Mouse (Mus musculus) left cerebral cortex, postnatal 14 days (tissue): ENCODE results near the gene Fbxo28. TPM values are rescaled to one million over a fixed set of nuclear protein-coding genes. Genes with fewer than 3 reads are reported as not detected.
"Not testable (repeated sequence)": the region's sequence is repeated elsewhere in the genome, so short reads cannot be mapped to it uniquely, and the experiment has no call there.

Experiments
- DNase-seq, 2 experiments: peaks; one replicate each; pipeline ENCODE4 v3.0.0; 2021 to 2022; ENCODE audit warnings: low spot score in 2 of 2, mixed read lengths in 1 of 2
- intact Hi-C: fragments of 180-260 bp; cut with DNase I; formaldehyde crosslinking; loops from one replicate; pipeline ENCODE4 v1.15.1; 2025
- total RNA-seq, 2 experiments: library from RNA; stranded (reverse); gene quantifications; 2 replicates each; pipeline ENCODE4 v1.2.3; 2021

Fbxo28 gene
- total RNA-seq, 2 experiments from 2014 or later: 46.9 to 47.5 TPM

- intact Hi-C loops: no loop called here
- DNase-seq: no peak
Observed at GRCm38 (mm10) chr1:182297821-182298220, 43.6 kb downstream of the Fbxo28 start.

- DNase-seq: no peak
- intact Hi-C loops: no loop called here
Observed at GRCm38 (mm10) chr1:182297246-182297645, 44.2 kb downstream of the Fbxo28 start.

GRCm38 (mm10) chr1:182296816-182297215, 44.6 kb downstream of the Fbxo28 start:
- intact Hi-C loops: no loop called here

GRCm38 (mm10) chr1:182296141-182296540, 45.3 kb downstream of the Fbxo28 start:
- intact Hi-C loops: no loop called here
- no peak for DNase-seq

More at GRCm38 (mm10) chr1:182296816-182297215, 44.6 kb downstream of the Fbxo28 start:
- DNase-seq: no peak

- intact Hi-C loops: no loop called here
- DNase-seq: no peak
Observed at GRCm38 (mm10) chr1:182292291-182292690, 49.1 kb downstream of the Fbxo28 start.

GRCm38 (mm10) chr1:182290741-182291140, 50.7 kb downstream of the Fbxo28 start:
- DNase-seq, intact Hi-C loops: not testable (repeated sequence)

GRCm38 (mm10) chr1:182289781-182290180, 51.6 kb downstream of the Fbxo28 start:
- DNase-seq: no peak
- intact Hi-C loops: no loop called here

GRCm38 (mm10) chr1:182288601-182289000, 52.8 kb downstream of the Fbxo28 start:
- intact Hi-C loops: no loop called here
- DNase-seq: no peak

GRCm38 (mm10) chr1:182287781-182288180, 53.6 kb downstream of the Fbxo28 start:
- intact Hi-C loops: no loop called here
- DNase-seq: no peak

GRCm38 (mm10) chr1:182284795-182285194, 56.6 kb downstream of the Fbxo28 start:
- no peak for DNase-seq
- intact Hi-C loops: no loop called here

GRCm38 (mm10) chr1:182283231-182283630, 58.2 kb downstream of the Fbxo28 start:
- DNase-seq: no peak
- intact Hi-C loops: no loop called here

GRCm38 (mm10) chr1:182282091-182283075, 59.0 kb downstream of the Fbxo28 start, which contains the start of gene Degs1:
TSS of gene Degs1 (minus strand) at chr1:182282804.
- intact Hi-C loops: no loop called here
- DNase-seq: peak; percentile 91

GRCm38 (mm10) chr1:182281251-182281711, 60.1 kb downstream of the Fbxo28 start:
- intact Hi-C loops: no loop called here

GRCm38 (mm10) chr1:182280577-182280976, 60.9 kb downstream of the Fbxo28 start:
- DNase-seq: no peak
- intact Hi-C loops: no loop called here

More at GRCm38 (mm10) chr1:182281251-182281711, 60.1 kb downstream of the Fbxo28 start:
- no peak for DNase-seq

GRCm38 (mm10) chr1:182280046-182280445, 61.4 kb downstream of the Fbxo28 start:
- intact Hi-C loops: no loop called here

GRCm38 (mm10) chr1:182279436-182279835, 62.0 kb downstream of the Fbxo28 start:
- intact Hi-C loops: no loop called here

More at GRCm38 (mm10) chr1:182280046-182280445, 61.4 kb downstream of the Fbxo28 start:
- DNase-seq: no peak

GRCm38 (mm10) chr1:182275109-182275508, 66.3 kb downstream of the Fbxo28 start:
- DNase-seq: no peak
- intact Hi-C loops: no loop called here

More at GRCm38 (mm10) chr1:182279436-182279835, 62.0 kb downstream of the Fbxo28 start:
- no peak for DNase-seq

- DNase-seq: no peak
- intact Hi-C loops: no loop called here
Observed at GRCm38 (mm10) chr1:182271632-182272031, 69.8 kb downstream of the Fbxo28 start.

GRCm38 (mm10) chr1:182271130-182271529, 70.3 kb downstream of the Fbxo28 start:
- intact Hi-C loops: no loop called here
- DNase-seq: no peak

- no peak for DNase-seq
- intact Hi-C loops: no loop called here
Observed at GRCm38 (mm10) chr1:182268317-182268716, 73.1 kb downstream of the Fbxo28 start.
